Mouse (Mus musculus) brain, embryonic 14.5 days (tissue): ENCODE measurements at regions not wholly inside any gene's neighbourhood (a gene's known extent, or its start where the extent isn't known, plus 50 kb on each side); places are given as distances from the start of the nearest gene placed in this dataset.

ENCODE experiments used
- CTCF ChIP-seq: fragments of 200-500 bp; IDR thresholded peaks from 2 replicates; pipeline ENCODE4 v1.5.1; 2012; ENCODE audit warnings: inconsistent platforms, mild to moderate bottlenecking, moderate library complexity, borderline replicate concordance; ENCODE audit not compliant: insufficient read depth, insufficient read length; ENCODE audit errors: extremely low read depth
- POLR2A ChIP-seq: fragments of 200-500 bp; IDR thresholded peaks from 2 replicates; pipeline ENCODE4 v1.6.1; 2012; ENCODE audit warnings: mild to moderate bottlenecking, inconsistent platforms, borderline replicate concordance; ENCODE audit not compliant: poor library complexity, insufficient read depth, insufficient read length, severe bottlenecking; ENCODE audit errors: extremely low read depth

- TF ChIP-seq CTCF: no peak
- TF ChIP-seq POLR2A: no peak
Measured at GRCm38 (mm10) chr15:63190086-63190485, 654.9 kb downstream of the Gsdmc2 start.
